Mouse (Mus musculus) heart, postnatal 0 days (tissue): ENCODE results near the gene Ttll10.

Experiments used
- CTCF ChIP-seq: IDR thresholded peaks from 2 replicates; pipeline ENCODE4 v1.5.1; 2016; ENCODE audit warnings: antibody characterized with exemption, control low read depth, low read depth
- EP300 ChIP-seq: IDR thresholded peaks from 2 replicates; pipeline ENCODE4 v1.6.1; 2016; ENCODE audit warnings: antibody characterized with exemption, low read depth

GRCm38 (mm10) chr4:156031255-156031592 is 28.0 kb downstream of the Ttll10 start:
- TF ChIP-seq CTCF (no peak), EP300 (no peak)
